ENCODE assay signal across 34 mouse cellular contexts in the genomic region with DNA sequence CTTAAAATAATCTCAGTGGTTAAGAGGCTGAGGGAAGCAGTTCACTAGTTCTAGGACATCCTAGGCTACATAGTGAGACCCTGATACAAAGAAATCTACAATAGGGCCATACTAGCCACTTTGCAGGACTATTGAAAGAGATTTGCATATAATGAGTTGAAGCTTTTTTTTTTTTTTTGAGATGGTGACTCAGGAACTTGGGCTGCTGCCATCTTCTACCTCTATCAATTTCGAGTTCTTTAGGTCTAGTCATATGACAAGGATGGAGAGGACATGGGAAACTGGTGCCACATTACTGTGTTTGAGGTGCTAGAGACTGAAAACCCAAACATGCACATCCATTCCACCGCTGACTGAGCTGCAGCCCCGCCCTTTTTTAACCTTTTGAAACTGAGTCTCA. TPM values are rescaled to one million over a fixed set of nuclear protein-coding genes. Genes with fewer than 3 reads are reported as not detected.
"Had no signal": no experiment of that assay in that cellular context is flagged by ENCODE, and none has a peak within 500 bp of the region (broad histone marks: within the 10 kb centered on the region; RNA-seq: fewer than 3 reads in every experiment).

No protein-coding gene starts in this region.

- H3K4me2 ChIP-seq: limb, embryonic 12.5 days; limb, embryonic 13.5 days; limb, embryonic 15.5 days; liver, embryonic 11.5 days; liver, embryonic 12.5 days; liver, embryonic 13.5 days; liver, embryonic 15.5 days; lung, embryonic 14.5 days; lung, embryonic 15.5 days; midbrain, embryonic 11.5 days; midbrain, embryonic 12.5 days; midbrain, embryonic 13.5 days; midbrain, embryonic 15.5 days; neural tube, embryonic 12.5 days had no signal

- H3K9me3 ChIP-seq: limb, embryonic 10.5 days; limb, embryonic 12.5 days; limb, embryonic 13.5 days; limb, embryonic 15.5 days; liver, embryonic 12.5 days; liver, embryonic 13.5 days; liver, embryonic 15.5 days; lung, embryonic 15.5 days; megakaryocyte, embryonic 14.5 days; midbrain, embryonic 10.5 days; midbrain, embryonic 12.5 days; midbrain, embryonic 13.5 days; midbrain, embryonic 15.5 days; neural tube, embryonic 12.5 days had no signal

- H3K36me3 ChIP-seq: limb, embryonic 10.5 days; limb, embryonic 12.5 days; limb, embryonic 13.5 days; limb, embryonic 15.5 days; liver, embryonic 12.5 days; liver, embryonic 13.5 days; liver, embryonic 15.5 days; lung, embryonic 15.5 days; midbrain, embryonic 10.5 days; midbrain, embryonic 12.5 days; midbrain, embryonic 13.5 days; midbrain, embryonic 15.5 days; neural tube, embryonic 12.5 days had no signal

- H3K4me1 ChIP-seq: limb, embryonic 10.5 days; limb, embryonic 12.5 days; limb, embryonic 13.5 days; limb, embryonic 15.5 days; liver, embryonic 12.5 days; liver, embryonic 13.5 days; liver, embryonic 15.5 days; lung, embryonic 15.5 days; midbrain, embryonic 10.5 days; midbrain, embryonic 12.5 days; midbrain, embryonic 13.5 days; midbrain, embryonic 15.5 days; neural tube, embryonic 12.5 days had no signal

- H3K9ac ChIP-seq: limb, embryonic 12.5 days; limb, embryonic 13.5 days; limb, embryonic 15.5 days; liver, embryonic 12.5 days; liver, embryonic 13.5 days; liver, embryonic 14.5 days; liver, embryonic 15.5 days; liver, postnatal 0 days; lung, embryonic 14.5 days; lung, embryonic 15.5 days; midbrain, embryonic 12.5 days; midbrain, embryonic 13.5 days; midbrain, embryonic 15.5 days; neural tube, embryonic 12.5 days had no signal

- H3K27ac ChIP-seq: limb, embryonic 10.5 days; limb, embryonic 12.5 days; limb, embryonic 13.5 days; limb, embryonic 15.5 days; liver, embryonic 12.5 days; liver, embryonic 13.5 days; liver, embryonic 14.5 days; liver, embryonic 15.5 days; lung, embryonic 15.5 days; macrophage; midbrain, embryonic 10.5 days; midbrain, embryonic 12.5 days; midbrain, embryonic 13.5 days; midbrain, embryonic 15.5 days; neural tube, embryonic 12.5 days had no signal

- DNase-seq: left cerebral cortex, postnatal 4 days; liver; liver, embryonic 13.5 days; liver, postnatal 0 days; lung, adult 18-20 months; lung, adult 2 months; lung, embryonic 14.5 days; lung, postnatal 10 days; lung, postnatal 14 days; lung, postnatal 36 days; lung, postnatal 4 days; midbrain, embryonic 14.5 days had no signal

- H3K27me3 ChIP-seq: limb, embryonic 12.5 days; limb, embryonic 13.5 days; limb, embryonic 15.5 days; liver, embryonic 12.5 days; liver, embryonic 13.5 days; liver, embryonic 15.5 days; lung, embryonic 15.5 days; megakaryocyte, embryonic 14.5 days; midbrain, embryonic 12.5 days; midbrain, embryonic 13.5 days; midbrain, embryonic 15.5 days; neural tube, embryonic 12.5 days had no signal

- ATAC-seq: liver, embryonic 12.5 days; liver, postnatal 0 days; lung, postnatal 0 days; midbrain, embryonic 13.5 days; midbrain, embryonic 15.5 days; midbrain, embryonic 16.5 days had no signal

- H3K4me3 ChIP-seq: limb, embryonic 10.5 days; limb, embryonic 12.5 days; limb, embryonic 13.5 days; limb, embryonic 15.5 days; liver, embryonic 12.5 days; liver, embryonic 13.5 days; liver, embryonic 15.5 days; lung, embryonic 15.5 days; megakaryocyte, embryonic 14.5 days; midbrain, embryonic 10.5 days; midbrain, embryonic 12.5 days; midbrain, embryonic 13.5 days; midbrain, embryonic 15.5 days; myocyte; neural tube, embryonic 12.5 days had no signal

RNA-seq across cellular contexts. Expression of a gene that starts 15.1 kb away (rescaled TPM):
- total RNA-seq: monocyte, adult 5-6 weeks had no signal
- polyA plus RNA-seq: liver, adult 2 months had no signal
